Mouse (Mus musculus) midbrain, embryonic 16.5 days (tissue): ENCODE data around the gene Ccnq. TPM values are rescaled to one million over a fixed set of nuclear protein-coding genes. Genes with fewer than 3 reads are reported as not detected.

Experiments used
- ATAC-seq: fragments of 200-750 bp; cut with Nextera tagmentation; 2 replicates; pipeline ENCODE4 v1.8.0; 2017; ENCODE audit warnings: moderate TSS enrichment
- H3K27ac ChIP-seq: fragments of 300-500 bp; sonication (generic); 2 replicates; pipeline ENCODE4 v1.5.1; 2014; ENCODE audit warnings: mild to moderate bottlenecking, low read length, mixed read lengths
- H3K27me3 ChIP-seq: fragments of 300-500 bp; sonication (generic); 2 replicates; pipeline ENCODE4 v1.6.1; 2014; ENCODE audit warnings: low read depth, low read length, mixed read lengths; ENCODE audit not compliant: control insufficient read depth, insufficient read depth
- H3K36me3 ChIP-seq: fragments of 300-500 bp; sonication (generic); 2 replicates; pipeline ENCODE4 v1.6.1; 2014; ENCODE audit warnings: mild to moderate bottlenecking, low read length, moderate library complexity, mixed read lengths; ENCODE audit not compliant: control insufficient read depth, insufficient read depth
- H3K4me1 ChIP-seq: fragments of 300-500 bp; sonication (generic); 2 replicates; pipeline ENCODE4 v1.6.1; 2014; ENCODE audit warnings: mild to moderate bottlenecking, low read length, mixed read lengths; ENCODE audit not compliant: control insufficient read depth, insufficient read depth
- H3K4me2 ChIP-seq: fragments of 300-500 bp; sonication (generic); 2 replicates; pipeline ENCODE4 v1.6.1; 2014; ENCODE audit warnings: mild to moderate bottlenecking, low read length, mixed read lengths
- H3K4me3 ChIP-seq: fragments of 300-500 bp; sonication (generic); 2 replicates; pipeline ENCODE4 v1.5.1; 2014; ENCODE audit warnings: low read depth, mild to moderate bottlenecking, low read length, moderate library complexity, mixed read lengths
- H3K9ac ChIP-seq: fragments of 300-500 bp; sonication (generic); 2 replicates; pipeline ENCODE4 v1.6.1; 2014; ENCODE audit warnings: low read depth, low read length, mixed read lengths
- H3K9me3 ChIP-seq: fragments of 300-500 bp; sonication (generic); replicated peaks from 2 replicates; pipeline ENCODE4 v1.6.1; 2014; ENCODE audit warnings: mild to moderate bottlenecking, low read length, mixed read lengths; ENCODE audit not compliant: control insufficient read depth, poor library complexity, severe bottlenecking
- WGBS: fragments of 180-500 bp; shearing (Covaris S2); extraction: QIAGEN DNeasy Blood & Tissue Kit; methylation state at CpG from one replicate; pipeline ENCODE4 v1.1.7; 2014; 5-methylcytosine and 5-hydroxymethylcytosine counted together
- polyA plus RNA-seq: library from polyadenylated mRNA; unstranded; fragments of >200 nt; fragmentation: Nextera tagmentation; extraction: Ambion mirVana; gene quantifications from 2 replicates; pipeline ENCODE4 v1.2.1, GENCODE M21; 2015

The Ccnq gene
- polyA plus RNA-seq, 1 experiment from 2014 or later = 27.8 TPM

DNA sequence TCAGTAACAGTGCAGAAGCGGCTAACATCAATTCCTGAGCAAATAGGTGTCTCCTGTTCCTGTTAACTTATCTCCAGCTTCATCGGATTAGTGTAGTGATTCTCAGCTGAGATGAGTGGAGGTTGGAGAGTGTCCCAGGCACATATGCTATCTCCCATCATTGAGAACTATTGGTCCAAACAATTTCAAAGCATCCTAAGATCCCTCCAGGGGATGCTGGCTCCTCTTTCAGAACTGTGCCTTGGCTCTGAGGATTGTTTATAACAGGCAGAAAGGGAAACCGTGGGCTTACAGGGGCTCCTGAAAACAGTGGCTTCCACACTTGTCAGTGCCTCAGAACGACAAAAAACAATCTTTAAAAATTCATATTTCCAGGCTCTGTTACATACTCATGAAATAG lies 23.5 kb downstream of the Ccnq start:
- Histone ChIP-seq H3K4me3 (no peak overlapping the region), H3K4me1 (no peaks in the 10 kb centered on the region), H3K9ac (no peak overlapping the region), H3K36me3 (no peaks in the 10 kb centered on the region), H3K27me3 (no peaks in the 10 kb centered on the region), H3K27ac (no peak overlapping the region), H3K9me3 (no peaks in the 10 kb centered on the region), H3K4me2 (no peak overlapping the region)
- no peak for ATAC-seq
- WGBS = 74% methylated on average over 4 of the region's 4 CpGs

DNA sequence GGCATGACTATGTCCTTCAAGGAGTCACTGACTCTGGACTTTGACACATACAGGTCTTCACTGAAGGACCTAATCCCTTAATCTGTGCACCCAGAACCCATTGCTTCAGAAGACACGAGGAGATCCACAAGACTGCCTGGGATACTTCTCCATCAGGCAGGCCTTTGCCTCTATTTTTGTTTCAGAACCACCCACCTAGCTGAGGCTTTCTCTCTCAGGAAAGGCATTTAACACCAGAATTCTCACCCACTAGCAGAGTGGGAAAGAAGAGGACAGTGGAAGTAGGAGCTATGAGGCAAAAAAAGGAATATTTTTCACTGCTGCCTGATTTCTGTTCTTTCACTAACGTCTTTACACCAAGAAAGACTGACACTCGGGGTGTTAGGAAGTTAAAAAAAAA lies 25.2 kb downstream of the Ccnq start:
- 83% methylated on average over 3 of the region's 3 CpGs for WGBS
- Histone ChIP-seq H3K4me2 (no peak overlapping the region), H3K36me3 (no peaks in the 10 kb centered on the region), H3K27ac (no peak overlapping the region), H3K4me3 (no peak overlapping the region), H3K9me3 (no peaks in the 10 kb centered on the region), H3K4me1 (no peaks in the 10 kb centered on the region), H3K9ac (no peak overlapping the region), H3K27me3 (no peaks in the 10 kb centered on the region)
- ATAC-seq = no peak

DNA sequence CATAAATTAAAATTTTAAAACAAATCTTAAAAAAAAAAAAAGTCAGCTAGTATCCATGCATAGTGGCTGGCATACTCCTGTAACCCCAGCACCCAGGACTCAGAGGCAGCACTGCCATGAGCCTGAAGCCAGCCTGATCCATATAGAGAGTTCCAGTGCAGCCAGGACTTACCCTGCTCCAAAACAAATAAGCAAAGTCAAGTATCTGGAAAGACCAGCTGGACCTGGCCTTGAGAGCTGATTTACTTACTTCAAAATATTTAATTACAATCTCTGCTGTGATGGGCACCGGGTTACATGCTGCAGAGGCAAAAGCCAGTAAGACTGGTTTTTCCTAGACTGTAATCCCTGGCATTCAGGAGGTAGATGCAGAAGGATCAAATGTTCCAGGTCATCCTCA lies 26.7 kb downstream of the Ccnq start:
- Histone ChIP-seq H3K4me2 (no peak overlapping the region), H3K9ac (no peak overlapping the region), H3K27me3 (no peaks in the 10 kb centered on the region), H3K27ac (no peak overlapping the region), H3K9me3 (no peaks in the 10 kb centered on the region), H3K4me1 (no peaks in the 10 kb centered on the region), H3K36me3 (no peaks in the 10 kb centered on the region), H3K4me3 (no peak overlapping the region)
- 86% methylated on average over 1 of the region's 1 CpGs for WGBS
- no peak for ATAC-seq

DNA sequence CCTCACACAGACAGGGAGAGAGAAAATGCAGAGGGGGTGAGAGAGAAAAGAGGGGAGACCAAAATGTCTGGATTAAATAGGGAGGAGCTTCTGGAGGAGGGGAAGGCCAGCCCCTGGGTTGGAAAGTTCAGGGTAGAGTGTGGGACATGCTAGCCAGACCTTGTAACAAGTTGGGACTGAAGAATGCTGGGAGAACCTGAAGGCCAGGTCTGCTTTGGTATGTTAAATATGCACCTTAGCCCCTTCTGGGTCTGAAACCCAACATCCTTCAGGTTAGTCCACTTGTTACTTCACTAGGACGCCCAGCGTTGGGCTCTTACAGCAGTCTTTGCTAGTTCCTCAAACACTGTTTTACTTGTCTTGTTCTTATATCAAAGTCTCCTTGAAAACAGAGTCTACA lies 30.1 kb downstream of the Ccnq start:
- Histone ChIP-seq H3K9ac (no peak overlapping the region), H3K27me3 (no peaks in the 10 kb centered on the region), H3K4me1 (no peaks in the 10 kb centered on the region), H3K4me2 (no peak overlapping the region), H3K9me3 (no peaks in the 10 kb centered on the region), H3K36me3 (no peaks in the 10 kb centered on the region), H3K27ac (no peak overlapping the region), H3K4me3 (no peak overlapping the region)
- ATAC-seq = no peak
- WGBS = 79% methylated on average over 2 of the region's 2 CpGs

DNA sequence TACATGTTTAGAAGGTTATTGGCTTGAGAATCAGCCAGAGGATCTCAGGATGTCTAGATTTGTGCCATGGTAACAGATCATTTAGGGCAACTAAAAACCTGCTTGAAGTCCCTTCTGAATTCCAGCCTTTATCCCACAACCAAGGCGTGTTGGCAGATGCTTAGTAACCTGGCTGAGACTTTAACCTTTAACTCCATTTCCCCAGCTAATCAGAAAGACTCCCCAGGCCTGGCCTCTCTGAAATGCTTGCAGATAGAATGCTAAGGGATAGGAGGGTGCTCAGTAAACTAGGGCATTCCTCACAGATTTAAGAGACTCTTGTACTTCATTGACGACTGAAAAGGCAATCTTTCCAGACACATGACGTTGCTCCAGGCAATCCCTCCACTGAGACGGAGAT lies 33.9 kb downstream of the Ccnq start:
- Histone ChIP-seq H3K4me1 (no peaks in the 10 kb centered on the region), H3K9ac (no peak overlapping the region), H3K4me2 (no peak overlapping the region), H3K36me3 (no peaks in the 10 kb centered on the region), H3K27me3 (no peaks in the 10 kb centered on the region), H3K9me3 (no peaks in the 10 kb centered on the region), H3K4me3 (no peak overlapping the region), H3K27ac (no peak overlapping the region)
- ATAC-seq = no peak
- WGBS = 52% methylated on average over 4 of the region's 4 CpGs

DNA sequence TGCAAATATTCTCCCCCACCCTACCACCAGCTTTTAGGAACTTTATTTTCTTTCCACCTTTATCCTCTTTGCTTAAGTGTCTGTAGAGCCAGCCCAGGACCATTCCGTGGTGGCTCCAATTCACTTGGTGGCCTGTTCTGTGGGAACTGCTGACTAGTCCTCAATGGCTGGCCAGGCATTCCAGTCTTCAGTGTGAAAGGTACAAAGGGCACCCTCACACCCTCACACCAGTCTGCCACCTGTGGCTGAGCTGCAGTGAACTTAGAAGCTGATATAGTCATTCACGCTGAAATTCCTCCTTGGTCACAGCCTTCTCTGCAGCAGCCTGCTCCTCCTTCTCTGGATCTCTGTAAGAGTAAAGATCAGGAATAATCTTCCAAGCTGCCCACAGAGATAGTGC lies 42.9 kb downstream of the Ccnq start:
- no peaks in the 10 kb centered on the region for H3K9me3 ChIP-seq
- no peaks in the 10 kb centered on the region for H3K4me1 ChIP-seq
- H3K4me2 ChIP-seq = no peak overlapping the region
- no peak overlapping the region for H3K9ac ChIP-seq
- H3K4me3 ChIP-seq = no peak overlapping the region
- 91% methylated on average over 2 of the region's 2 CpGs for WGBS
- no peaks in the 10 kb centered on the region for H3K36me3 ChIP-seq
- H3K27me3 ChIP-seq = no peaks in the 10 kb centered on the region
- ATAC-seq = no peak
- no peak overlapping the region for H3K27ac ChIP-seq

DNA sequence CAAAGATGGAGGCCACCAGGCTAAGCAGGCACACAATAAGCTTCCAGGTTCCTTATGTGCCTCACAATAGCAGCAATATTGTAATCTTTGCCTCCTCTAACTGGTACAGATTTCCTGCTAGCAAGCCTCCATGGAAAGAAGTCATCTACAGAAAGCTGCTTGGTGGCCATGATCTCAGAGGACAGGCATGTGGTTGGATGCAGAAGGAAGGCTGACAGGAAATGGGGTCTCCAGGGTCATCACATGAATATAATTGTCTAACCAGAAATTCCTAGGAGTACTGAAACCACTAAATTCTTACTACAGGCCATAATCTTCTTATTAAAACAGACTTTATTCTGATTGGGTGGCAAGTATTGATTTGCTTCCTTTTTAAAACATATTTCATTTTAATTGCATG lies 45.5 kb downstream of the Ccnq start:
- Histone ChIP-seq H3K4me2 (no peak overlapping the region), H3K9me3 (no peaks in the 10 kb centered on the region), H3K27me3 (no peaks in the 10 kb centered on the region), H3K4me3 (no peak overlapping the region), H3K4me1 (no peaks in the 10 kb centered on the region), H3K36me3 (no peaks in the 10 kb centered on the region), H3K9ac (no peak overlapping the region), H3K27ac (no peak overlapping the region)
- ATAC-seq = no peak

DNA sequence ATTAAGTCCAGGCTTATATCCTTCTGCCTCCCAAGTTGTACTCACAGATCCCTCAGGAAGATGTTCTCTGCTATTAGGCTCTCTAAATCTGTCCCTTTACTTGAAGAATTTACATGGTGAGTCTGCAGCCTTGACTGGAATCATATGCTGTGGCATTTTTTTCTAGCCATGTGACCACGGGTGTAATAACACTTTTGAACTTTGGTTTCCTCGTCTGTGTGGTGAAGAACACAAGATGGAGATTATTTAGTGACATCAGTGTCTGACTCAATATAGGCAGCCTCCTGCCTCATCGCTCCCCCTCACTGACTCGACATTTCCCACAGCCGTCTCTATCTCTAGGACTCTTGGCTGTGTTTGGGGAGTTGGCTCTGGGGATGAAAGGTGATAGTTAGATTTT lies 48.4 kb downstream of the Ccnq start:
- H3K4me3 ChIP-seq = no peak overlapping the region
- 86% methylated on average over 5 of the region's 5 CpGs for WGBS
- no peaks in the 10 kb centered on the region for H3K36me3 ChIP-seq
- H3K4me1 ChIP-seq = no peaks in the 10 kb centered on the region
- no peak for ATAC-seq
- no peaks in the 10 kb centered on the region for H3K9me3 ChIP-seq
- no peak overlapping the region for H3K9ac ChIP-seq
- no peak overlapping the region for H3K27ac ChIP-seq
- no peaks in the 10 kb centered on the region for H3K27me3 ChIP-seq
- no peak overlapping the region for H3K4me2 ChIP-seq

DNA sequence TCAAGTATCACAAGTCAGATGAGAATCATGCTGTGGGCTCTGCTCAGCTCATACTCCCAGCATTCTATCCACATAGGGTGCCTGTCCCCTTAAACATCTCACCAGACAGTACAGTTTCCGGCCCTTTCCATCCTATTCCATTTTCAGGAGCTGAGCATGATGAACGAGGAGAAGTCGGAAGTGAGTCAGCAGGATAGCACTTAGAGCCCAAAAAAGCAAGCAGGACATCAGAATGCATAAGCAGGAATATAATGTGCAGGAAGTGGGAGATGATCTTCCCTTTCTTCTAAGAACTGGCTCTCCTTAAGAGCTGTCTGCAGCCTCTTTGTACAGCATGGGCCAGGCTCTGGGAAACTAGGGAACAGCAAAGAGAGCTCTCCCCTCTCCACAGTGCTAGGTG lies 49.2 kb downstream of the Ccnq start:
- Histone ChIP-seq H3K9me3 (no peaks in the 10 kb centered on the region), H3K4me2 (no peak overlapping the region), H3K4me3 (no peak overlapping the region), H3K4me1 (no peaks in the 10 kb centered on the region), H3K36me3 (no peaks in the 10 kb centered on the region), H3K9ac (no peak overlapping the region), H3K27me3 (no peaks in the 10 kb centered on the region), H3K27ac (no peak overlapping the region)
- ATAC-seq = no peak
- 74% methylated on average over 3 of the region's 3 CpGs for WGBS
